Mouse (Mus musculus): ENCODE data around the gene Atoh7. TPM values are rescaled to one million over a fixed set of nuclear protein-coding genes. Genes with fewer than 3 reads are reported as not detected.
"Not testable (repeated sequence)": the region's sequence is repeated elsewhere in the genome, so short reads cannot be mapped to it uniquely, and the experiment has no call there.

Atoh7 gene
- polyA plus RNA-seq (2016; fragmentation: Nextera tagmentation; extraction: Ambion mirVana), result 0.14 TPM in 2 replicates

DNA sequence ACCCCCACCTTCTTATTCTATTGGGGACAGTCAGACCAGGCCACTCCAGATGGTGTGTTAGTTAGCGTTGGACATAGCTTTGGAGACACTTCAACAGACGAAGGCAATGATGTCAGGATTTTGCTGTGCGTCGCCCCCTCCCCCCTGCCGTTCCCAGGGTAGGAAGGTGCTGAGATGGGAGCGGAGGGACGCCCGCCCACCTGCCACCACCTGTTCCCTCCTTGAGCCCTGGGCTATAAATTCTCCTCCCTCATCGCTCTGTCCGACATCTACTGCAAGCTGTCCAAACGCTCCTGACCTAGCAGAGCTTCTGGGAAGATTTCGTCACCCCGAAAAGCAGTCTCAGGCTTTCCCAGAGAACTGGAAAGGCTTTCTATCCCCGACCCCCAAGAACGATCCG, at the start of gene Atoh7:
Gene Atoh7, plus strand, starts transcription at position 131 of the 400 bp plus-strand sequence.
- Histone ChIP-seq H3K4me3 (peak within 1 kb of the TSS; percentile 66), H3K27ac (peak within 1 kb of the TSS; percentile 78), H3K27me3 (ENCODE audit: low read depth, poor library complexity, severe bottlenecking) (peaks cover 48% of the 10 kb centered on the region), H3K4me1 (peaks cover 41% of the 10 kb centered on the region), H3K36me3 (no peaks in the 10 kb centered on the region), H3K9me3 (replicated peaks) (no peaks in the 10 kb centered on the region)
- DNase-seq (ENCODE audit: low spot score), result peak; percentile 42
- WGBS, result 3% methylated on average over 16 of the region's 16 CpGs

DNA sequence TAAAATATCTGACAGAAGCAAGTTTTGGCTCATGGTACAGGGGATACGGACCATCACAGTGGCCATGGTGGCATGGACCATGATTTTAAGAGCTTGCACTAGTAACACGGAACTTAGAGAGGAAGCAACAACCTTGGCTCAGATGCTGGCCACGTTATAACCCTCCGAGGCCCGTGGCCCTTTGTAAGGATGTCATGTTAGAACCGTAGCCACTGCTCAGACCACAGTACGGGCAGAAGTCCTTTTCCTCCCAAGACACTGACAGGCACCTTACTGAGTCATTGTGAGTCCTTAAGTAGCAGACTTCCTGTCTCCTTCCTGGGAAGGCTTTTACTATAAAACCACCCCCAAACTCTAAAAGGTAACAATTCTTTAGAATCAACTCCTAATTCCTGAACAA, 48.2 kb upstream of the Atoh7 start:
- no peak overlapping the region for H3K4me3 ChIP-seq

DNA sequence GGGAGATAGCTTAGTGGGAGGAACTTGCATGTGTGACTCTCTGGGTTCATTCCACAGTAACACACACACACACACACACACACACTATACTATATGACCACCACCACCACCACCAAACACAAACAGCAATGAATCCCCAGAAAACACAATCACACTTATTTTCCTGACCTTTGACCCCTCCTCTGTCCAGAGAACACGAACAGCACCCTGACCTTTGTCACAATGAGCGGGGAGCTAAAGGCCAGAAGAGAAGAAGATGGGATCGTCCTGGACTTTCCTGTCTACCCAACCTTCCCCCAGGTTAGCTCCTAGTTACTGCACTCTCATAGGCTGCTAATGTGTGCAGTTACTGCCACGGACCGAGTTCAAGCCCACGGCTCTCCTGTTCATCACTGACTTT, 47.4 kb upstream of the Atoh7 start:
- no peaks in the 10 kb centered on the region for H3K36me3 ChIP-seq
- peaks cover 6% of the 10 kb centered on the region; the same call in 1 of the 2 replicates for H3K4me1 ChIP-seq
- DNase-seq (ENCODE audit: low spot score), result no peak
- H3K27ac ChIP-seq, result no peak overlapping the region
- H3K27me3 ChIP-seq (ENCODE audit: low read depth, poor library complexity, severe bottlenecking), result 0 out of 2 replicates have a peak, but pooled peaks cover 4% of the 10 kb centered on the region
- H3K9me3 ChIP-seq (replicated peaks), result no peaks in the 10 kb centered on the region
- H3K4me3 ChIP-seq, result no peak overlapping the region
- WGBS, result 80% methylated on average over 6 of the region's 6 CpGs

More for the DNA sequence above, 48.2 kb upstream of the Atoh7 start:
- DNase-seq (ENCODE audit: low spot score), result no peak
- WGBS, result 88% methylated on average over 7 of the region's 7 CpGs
- Histone ChIP-seq H3K27me3 (ENCODE audit: low read depth, poor library complexity, severe bottlenecking) (no peaks in the 10 kb centered on the region), H3K4me1 (peaks cover 3% of the 10 kb centered on the region; the same call in 1 of the 2 replicates), H3K9me3 (replicated peaks) (no peaks in the 10 kb centered on the region), H3K36me3 (no peaks in the 10 kb centered on the region), H3K27ac (no peak overlapping the region)

DNA sequence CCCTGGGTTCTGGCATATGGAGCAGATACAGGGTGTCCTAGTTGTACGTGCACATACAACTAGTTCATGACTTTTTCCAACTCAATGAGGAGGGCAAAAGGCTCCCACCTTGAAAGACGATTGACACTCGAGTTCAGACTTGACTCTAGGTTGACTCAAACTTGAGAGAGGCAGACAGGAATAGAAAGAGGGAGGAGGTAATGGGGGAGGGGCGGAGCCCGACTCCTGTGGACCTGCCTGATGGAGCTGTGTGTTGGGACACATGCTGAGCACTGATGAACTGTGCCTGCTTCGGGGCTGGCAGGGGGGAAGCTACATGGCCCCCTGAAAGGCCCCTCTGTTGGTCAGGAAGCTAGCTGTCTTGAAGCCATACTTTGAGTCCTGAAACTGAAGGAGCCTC, 46.4 kb upstream of the Atoh7 start:
- H3K27ac ChIP-seq, result no peak overlapping the region
- no peak overlapping the region for H3K4me3 ChIP-seq
- no peaks in the 10 kb centered on the region for H3K9me3 ChIP-seq (replicated peaks)
- WGBS, result 60% methylated on average over 6 of the region's 6 CpGs
- peaks cover 11% of the 10 kb centered on the region; the same call in 1 of the 2 replicates for H3K4me1 ChIP-seq
- H3K27me3 ChIP-seq (ENCODE audit: low read depth, poor library complexity, severe bottlenecking), result 0 out of 2 replicates have a peak, but pooled peaks cover 5% of the 10 kb centered on the region
- DNase-seq (ENCODE audit: low spot score), result no peak
- H3K36me3 ChIP-seq, result no peaks in the 10 kb centered on the region

DNA sequence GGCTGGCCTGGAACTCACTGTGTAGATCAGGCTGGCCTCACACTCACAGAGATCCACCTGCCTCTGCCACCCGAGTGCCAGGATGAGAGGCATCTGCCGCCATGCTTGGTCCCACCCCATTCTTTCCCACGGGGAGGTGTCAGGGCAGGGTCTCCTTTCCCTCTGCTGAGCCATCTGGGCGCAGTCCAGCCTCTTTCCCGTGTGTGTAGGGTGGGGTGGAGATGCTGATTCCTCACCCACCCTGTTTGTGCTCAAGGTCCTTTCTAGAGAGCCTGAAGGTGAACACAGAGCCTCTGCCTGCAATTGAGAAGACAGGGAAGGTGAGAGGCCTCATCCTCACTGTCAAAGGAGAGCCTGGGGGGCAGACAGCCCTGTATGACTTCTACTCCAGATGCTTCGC, 45.4 kb upstream of the Atoh7 start:
- not testable (repeated sequence) for H3K27me3 ChIP-seq (ENCODE audit: low read depth, poor library complexity, severe bottlenecking)

DNA sequence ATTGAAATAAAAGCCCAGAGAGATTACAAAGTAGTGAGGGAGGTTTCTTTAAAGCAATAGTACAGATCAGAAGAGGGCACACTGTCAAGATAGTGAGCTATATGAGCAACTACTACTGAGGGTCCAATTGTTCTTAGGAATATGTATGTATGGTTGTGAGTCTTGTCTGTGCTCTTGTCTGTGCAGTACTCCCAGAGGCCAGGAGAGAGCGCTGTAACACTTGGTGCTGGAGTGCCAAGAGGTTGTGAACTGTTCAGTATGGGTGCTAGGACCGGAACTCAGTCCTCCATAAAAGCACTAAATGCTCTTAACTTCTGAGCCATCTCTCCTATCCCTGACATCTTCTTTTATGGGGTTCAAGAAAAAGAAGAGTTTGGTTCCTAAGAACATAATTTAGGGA, 44.9 kb upstream of the Atoh7 start:
- H3K27ac ChIP-seq, result no peak overlapping the region
- 73% methylated on average over 2 of the region's 2 CpGs for WGBS
- peaks cover 11% of the 10 kb centered on the region; the same call in 1 of the 2 replicates for H3K4me1 ChIP-seq
- H3K36me3 ChIP-seq, result no peaks in the 10 kb centered on the region
- H3K9me3 ChIP-seq (replicated peaks), result no peaks in the 10 kb centered on the region
- no peak for DNase-seq (ENCODE audit: low spot score)
- H3K27me3 ChIP-seq (ENCODE audit: low read depth, poor library complexity, severe bottlenecking), result 0 out of 2 replicates have a peak, but pooled peaks cover 5% of the 10 kb centered on the region
- H3K4me3 ChIP-seq, result no peak overlapping the region

More for the DNA sequence above, 45.4 kb upstream of the Atoh7 start:
- whole genome bisulfite sequencing, result 87% methylated on average over 6 of the region's 6 CpGs
- not testable (repeated sequence) for H3K27ac ChIP-seq; H3K36me3 ChIP-seq; H3K4me3 ChIP-seq; DNase-seq (ENCODE audit: low spot score); H3K9me3 ChIP-seq (replicated peaks)
- peaks cover 11% of the 10 kb centered on the region; the same call in 1 of the 2 replicates for H3K4me1 ChIP-seq

DNA sequence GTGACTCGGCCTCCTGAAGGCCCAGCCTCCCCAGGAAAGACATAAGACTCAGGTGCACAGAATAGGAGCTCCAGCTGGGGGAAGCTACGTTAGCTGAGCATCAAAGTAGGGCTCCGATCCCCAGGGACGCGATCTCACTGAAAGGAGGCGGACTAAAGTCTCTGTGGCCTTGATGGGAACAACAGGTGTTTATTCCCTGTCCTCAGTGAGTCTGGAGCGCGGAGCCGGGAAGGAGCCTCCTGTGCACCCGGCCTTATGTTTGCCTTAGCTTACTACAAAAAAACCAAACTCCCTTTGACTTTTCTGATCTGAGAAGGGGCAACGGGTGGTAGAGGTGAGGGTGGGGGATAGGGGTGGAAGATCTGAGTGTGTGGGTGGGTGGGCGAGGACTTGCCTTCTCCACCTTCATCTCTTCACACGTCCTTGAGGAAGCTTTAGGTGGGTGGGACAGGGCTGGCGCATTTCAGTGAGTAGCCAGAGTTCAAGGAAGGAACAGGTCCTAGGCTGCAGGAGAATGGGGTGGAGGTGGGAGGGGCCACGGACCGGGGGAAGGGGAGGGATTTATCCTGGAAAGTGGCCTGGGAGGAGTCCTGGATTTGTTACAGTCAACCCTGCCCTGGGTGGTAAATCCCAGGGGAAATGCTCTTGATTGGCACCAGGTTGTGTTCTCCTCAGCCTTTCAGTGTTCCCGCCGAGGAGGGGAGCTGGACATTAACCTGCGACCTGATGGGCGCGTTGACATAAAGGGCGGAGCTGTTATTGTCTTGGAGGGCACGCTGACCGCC, 42.3 kb upstream of the Atoh7 start:
- Histone ChIP-seq H3K9me3 (replicated peaks) (no peaks in the 10 kb centered on the region), H3K4me1 (peaks cover 11% of the 10 kb centered on the region; the same call in 1 of the 2 replicates), H3K36me3 (no peaks in the 10 kb centered on the region), H3K27ac (no peak overlapping the region), H3K27me3 (ENCODE audit: low read depth, poor library complexity, severe bottlenecking) (0 out of 2 replicates have a peak, but pooled peaks cover 5% of the 10 kb centered on the region), H3K4me3 (peak overlapping the region; percentile 20; the same call in 1 of the 2 replicates)
- DNase-seq (ENCODE audit: low spot score), result no peak
- 31% methylated on average over 24 of the region's 24 CpGs for WGBS

DNA sequence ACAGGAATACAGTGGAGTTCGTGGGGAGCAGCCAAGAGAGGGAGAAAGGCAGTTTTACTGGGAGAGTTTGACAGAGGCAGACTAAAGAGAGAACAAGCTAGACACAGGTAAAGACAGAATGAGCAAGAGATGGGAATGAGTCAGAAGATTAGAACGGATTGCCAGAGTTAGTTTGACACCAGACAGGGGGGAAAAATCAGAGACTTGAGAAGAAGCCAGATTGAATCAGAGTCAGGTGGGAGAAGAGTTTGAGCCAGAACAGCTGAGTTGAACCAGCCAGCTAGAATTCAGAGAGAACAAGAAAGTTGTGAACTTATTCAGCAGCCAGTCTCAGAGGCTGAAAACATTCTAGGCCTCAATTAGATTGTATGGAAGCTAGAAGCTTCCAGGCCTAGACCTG, 39.6 kb upstream of the Atoh7 start, which contains the start of gene Pbld1:
Gene Pbld1, plus strand, starts transcription at position 301 of the 400 bp plus-strand sequence.
- 0 out of 2 replicates have a peak, but pooled peaks cover 5% of the 10 kb centered on the region for H3K27me3 ChIP-seq (ENCODE audit: low read depth, poor library complexity, severe bottlenecking)
- 87% methylated on average over 2 of the region's 2 CpGs for WGBS
- no peaks in the 10 kb centered on the region for H3K36me3 ChIP-seq
- no peak for DNase-seq (ENCODE audit: low spot score)
- no peaks in the 10 kb centered on the region for H3K9me3 ChIP-seq (replicated peaks)
- H3K27ac ChIP-seq, result no peak within 1 kb of the TSS
- H3K4me1 ChIP-seq, result 0 out of 2 replicates have a peak, but pooled peaks cover 8% of the 10 kb centered on the region
- H3K4me3 ChIP-seq, result no peak within 1 kb of the TSS

DNA sequence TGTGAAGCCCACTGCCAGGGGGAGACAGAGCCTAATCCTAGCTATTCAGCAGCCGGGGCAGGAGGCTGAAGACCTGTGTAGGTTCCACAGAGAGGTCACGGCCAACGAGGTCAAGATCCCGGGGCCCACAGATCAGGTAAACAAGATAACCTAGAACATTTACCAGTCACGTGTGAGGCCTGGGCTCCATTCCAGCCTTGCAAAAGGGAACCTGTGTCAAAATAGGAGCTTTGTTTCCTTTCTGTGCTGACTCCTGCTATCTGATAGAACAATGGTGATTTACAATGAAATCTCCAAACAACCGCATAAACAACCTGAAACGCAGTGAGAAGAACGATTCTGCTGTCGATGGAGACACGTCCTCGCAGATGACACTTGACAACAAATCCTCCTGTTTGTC, 39.0 kb upstream of the Atoh7 start:
- no peaks in the 10 kb centered on the region for H3K36me3 ChIP-seq
- 0 out of 2 replicates have a peak, but pooled peaks cover 5% of the 10 kb centered on the region for H3K27me3 ChIP-seq (ENCODE audit: low read depth, poor library complexity, severe bottlenecking)
- H3K27ac ChIP-seq, result no peak overlapping the region
- H3K4me1 ChIP-seq, result 0 out of 2 replicates have a peak, but pooled peaks cover 8% of the 10 kb centered on the region
- no peak overlapping the region for H3K4me3 ChIP-seq
- 80% methylated on average over 11 of the region's 11 CpGs for WGBS
- DNase-seq (ENCODE audit: low spot score), result no peak
- H3K9me3 ChIP-seq (replicated peaks), result no peaks in the 10 kb centered on the region

DNA sequence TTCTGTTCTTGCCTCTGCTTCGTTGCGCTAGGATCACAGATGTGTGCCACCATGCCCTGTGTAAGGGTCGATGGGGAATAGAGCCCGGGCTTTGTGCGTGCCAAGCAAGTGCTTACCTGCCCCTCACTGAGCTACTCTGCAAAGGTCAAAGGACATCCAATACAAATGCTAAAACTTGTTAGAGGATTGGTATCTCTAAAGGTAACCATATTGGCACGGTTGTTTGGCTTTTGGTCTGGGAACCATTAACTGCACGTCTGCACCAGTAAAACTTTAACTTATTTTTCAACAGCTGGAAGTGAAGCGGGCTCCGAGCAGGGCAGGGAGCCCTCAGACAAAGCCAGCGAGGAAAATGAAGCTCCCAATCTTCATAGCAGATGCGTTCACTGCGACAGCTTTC, 38.2 kb upstream of the Atoh7 start:
- no peak overlapping the region for H3K4me3 ChIP-seq
- H3K9me3 ChIP-seq (replicated peaks), result no peaks in the 10 kb centered on the region
- 0 out of 2 replicates have a peak, but pooled peaks cover 5% of the 10 kb centered on the region for H3K27me3 ChIP-seq (ENCODE audit: low read depth, poor library complexity, severe bottlenecking)
- 77% methylated on average over 12 of the region's 12 CpGs for WGBS
- DNase-seq (ENCODE audit: low spot score), result no peak
- 0 out of 2 replicates have a peak, but pooled peaks cover 8% of the 10 kb centered on the region for H3K4me1 ChIP-seq
- no peak overlapping the region for H3K27ac ChIP-seq
- no peaks in the 10 kb centered on the region for H3K36me3 ChIP-seq

DNA sequence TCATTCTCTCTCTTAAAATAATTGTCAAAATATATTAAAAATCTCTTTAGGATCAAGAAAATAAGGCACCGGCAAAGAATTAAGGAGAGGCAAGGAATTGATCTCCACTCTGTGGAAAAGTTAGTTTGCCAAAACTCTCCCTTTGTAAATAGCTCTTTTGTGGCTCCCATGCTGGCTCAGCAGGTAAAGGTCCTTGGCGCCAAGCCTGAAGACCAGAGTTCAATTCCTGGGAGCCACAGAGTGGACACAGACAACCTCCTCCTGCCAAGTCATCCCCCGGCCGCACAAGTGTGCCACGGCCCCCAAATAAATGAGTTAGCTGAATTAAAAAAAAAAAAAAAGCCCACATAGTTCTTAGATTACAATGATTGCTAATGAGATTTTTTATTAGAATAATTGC, 36.8 kb upstream of the Atoh7 start:
- Histone ChIP-seq H3K4me1 (no peaks in the 10 kb centered on the region), H3K27ac (no peak overlapping the region), H3K27me3 (ENCODE audit: low read depth, poor library complexity, severe bottlenecking) (no peaks in the 10 kb centered on the region), H3K36me3 (no peaks in the 10 kb centered on the region), H3K4me3 (no peak overlapping the region), H3K9me3 (replicated peaks) (no peaks in the 10 kb centered on the region)
- WGBS, result 98% methylated on average over 5 of the region's 5 CpGs
- DNase-seq (ENCODE audit: low spot score), result no peak

DNA sequence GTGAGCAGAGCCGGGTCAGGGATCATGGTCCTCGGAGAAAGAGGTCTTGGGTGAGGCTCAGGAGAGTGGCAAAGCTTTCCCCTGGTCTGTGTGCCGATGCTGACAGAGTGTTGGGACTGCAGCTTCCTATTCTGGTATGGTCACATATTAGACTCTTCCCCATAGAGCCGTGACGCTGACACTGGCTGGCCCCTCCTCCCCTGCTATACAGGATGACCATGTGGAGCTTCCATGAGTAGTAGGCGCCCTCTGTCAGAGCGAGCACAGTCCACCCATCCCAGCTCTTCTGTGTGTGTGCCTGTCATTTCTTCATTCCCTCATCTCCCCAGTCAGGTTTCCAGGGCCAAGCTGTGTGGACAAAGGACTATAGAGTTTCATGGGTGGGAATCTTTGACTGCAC, 36.1 kb upstream of the Atoh7 start:
- Histone ChIP-seq H3K4me1 (no peaks in the 10 kb centered on the region), H3K9me3 (replicated peaks) (no peaks in the 10 kb centered on the region), H3K27ac (no peak overlapping the region), H3K4me3 (no peak overlapping the region), H3K27me3 (ENCODE audit: low read depth, poor library complexity, severe bottlenecking) (no peaks in the 10 kb centered on the region), H3K36me3 (no peaks in the 10 kb centered on the region)
- DNase-seq (ENCODE audit: low spot score), result no peak
- 86% methylated on average over 7 of the region's 7 CpGs for whole genome bisulfite sequencing

DNA sequence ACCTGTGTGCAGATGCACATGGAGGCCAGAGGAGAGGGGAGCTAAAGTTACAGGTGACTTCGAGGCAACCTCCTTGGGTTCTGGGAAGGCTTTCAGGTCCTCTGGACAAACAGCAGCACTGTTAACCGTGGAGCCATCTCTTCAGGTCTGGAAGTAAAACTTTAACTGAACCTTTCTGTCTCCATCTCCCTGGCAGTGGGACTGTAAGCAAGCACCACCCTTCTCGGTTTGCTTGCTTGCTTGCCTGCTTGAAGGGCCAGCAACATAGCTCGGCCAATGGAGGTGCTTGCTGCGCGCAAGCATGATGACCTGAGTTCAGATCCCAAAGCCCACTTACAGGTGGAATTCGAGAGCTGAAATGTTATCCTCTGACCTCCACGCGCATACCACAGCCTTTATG, 34.9 kb upstream of the Atoh7 start:
- no peak for DNase-seq (ENCODE audit: low spot score)
- Histone ChIP-seq H3K9me3 (replicated peaks) (no peaks in the 10 kb centered on the region), H3K27ac (no peak overlapping the region), H3K36me3 (no peaks in the 10 kb centered on the region), H3K4me3 (no peak overlapping the region), H3K27me3 (ENCODE audit: low read depth, poor library complexity, severe bottlenecking) (no peaks in the 10 kb centered on the region), H3K4me1 (no peaks in the 10 kb centered on the region)
- WGBS, result 86% methylated on average over 9 of the region's 9 CpGs

All from limb, embryonic 10.5 days (tissue).